Mouse (Mus musculus): Measurements from ENCODE around the gene Pknox1. TPM values are rescaled to one million over a fixed set of nuclear protein-coding genes. Genes with fewer than 3 reads are reported as not detected.

Pknox1 gene
- polyA plus RNA-seq, 1 experiment, result 52.9 TPM

GRCm38 (mm10) chr17:31566276-31566675, 1.7 kb downstream of the Pknox1 start:
- H3K9ac ChIP-seq (ENCODE audit: low read depth, poor library complexity, severe bottlenecking), result peak overlapping the region; percentile 98
- no peak overlapping the region for H3K27ac ChIP-seq (ENCODE audit: insufficient read depth, low read length)
- H3K27me3 ChIP-seq (ENCODE audit: control insufficient read depth, insufficient read depth, low read length, poor library complexity, severe bottlenecking), result no peaks in the 10 kb centered on the region
- TF ChIP-seq CTCF (IDR thresholded peaks at IDR 0.05; ENCODE audit: low read depth, low read length), result no peak
- no peak for TF ChIP-seq EP300 (IDR thresholded peaks at IDR 0.05; ENCODE audit: insufficient read depth, low read depth, low read length)
- no peak for TF ChIP-seq POLR2A (IDR thresholded peaks at IDR 0.05; ENCODE audit: insufficient read depth, low read length)
- H3K9me3 ChIP-seq (replicated peaks; ENCODE audit: control insufficient read depth, insufficient read depth, low read length, poor library complexity, severe bottlenecking), result no peaks in the 10 kb centered on the region
- H3K36me3 ChIP-seq (ENCODE audit: control insufficient read depth, insufficient read depth, low read length, poor library complexity, severe bottlenecking), result no peaks in the 10 kb centered on the region
- 0 out of 2 replicates have a peak overlapping the region, but pooled peaks have one; percentile 31 for H3K4me3 ChIP-seq (ENCODE audit: low read depth, low read length)
- H3K4me1 ChIP-seq (ENCODE audit: control insufficient read depth, insufficient read depth, low read length), result peaks cover 2% of the 10 kb centered on the region

GRCm38 (mm10) chr17:31569756-31570155, 5.2 kb downstream of the Pknox1 start:
- Histone ChIP-seq H3K27me3 (ENCODE audit: control insufficient read depth, insufficient read depth, low read length, poor library complexity, severe bottlenecking) (no peaks in the 10 kb centered on the region), H3K27ac (ENCODE audit: insufficient read depth, low read length) (no peak overlapping the region)
- TF ChIP-seq CTCF (IDR thresholded peaks at IDR 0.05; ENCODE audit: low read depth, low read length) (no peak), POLR2A (IDR thresholded peaks at IDR 0.05; ENCODE audit: insufficient read depth, low read length) (no peak), EP300 (IDR thresholded peaks at IDR 0.05; ENCODE audit: insufficient read depth, low read depth, low read length) (no peak)

GRCm38 (mm10) chr17:31570321-31570925, 5.9 kb downstream of the Pknox1 start:
- Histone ChIP-seq H3K27ac (ENCODE audit: insufficient read depth, low read length) (no peak overlapping the region), H3K4me3 (ENCODE audit: low read depth, low read length) (no peak overlapping the region), H3K9ac (ENCODE audit: low read depth, poor library complexity, severe bottlenecking) (no peak overlapping the region), H3K4me1 (ENCODE audit: control insufficient read depth, insufficient read depth, low read length) (peaks cover 2% of the 10 kb centered on the region), H3K27me3 (ENCODE audit: control insufficient read depth, insufficient read depth, low read length, poor library complexity, severe bottlenecking) (no peaks in the 10 kb centered on the region), H3K36me3 (ENCODE audit: control insufficient read depth, insufficient read depth, low read length, poor library complexity, severe bottlenecking) (no peaks in the 10 kb centered on the region), H3K9me3 (replicated peaks; ENCODE audit: control insufficient read depth, insufficient read depth, low read length, poor library complexity, severe bottlenecking) (no peaks in the 10 kb centered on the region)
- TF ChIP-seq CTCF (IDR thresholded peaks at IDR 0.05; ENCODE audit: low read depth, low read length) (no peak), EP300 (IDR thresholded peaks at IDR 0.05; ENCODE audit: insufficient read depth, low read depth, low read length) (no peak), POLR2A (IDR thresholded peaks at IDR 0.05; ENCODE audit: insufficient read depth, low read length) (no peak)

More at GRCm38 (mm10) chr17:31569756-31570155, 5.2 kb downstream of the Pknox1 start:
- H3K36me3 ChIP-seq (ENCODE audit: control insufficient read depth, insufficient read depth, low read length, poor library complexity, severe bottlenecking), result no peaks in the 10 kb centered on the region
- H3K9ac ChIP-seq (ENCODE audit: low read depth, poor library complexity, severe bottlenecking), result no peak overlapping the region
- H3K4me3 ChIP-seq (ENCODE audit: low read depth, low read length), result no peak overlapping the region
- no peaks in the 10 kb centered on the region for H3K9me3 ChIP-seq (replicated peaks; ENCODE audit: control insufficient read depth, insufficient read depth, low read length, poor library complexity, severe bottlenecking)
- H3K4me1 ChIP-seq (ENCODE audit: control insufficient read depth, insufficient read depth, low read length), result peaks cover 2% of the 10 kb centered on the region

- H3K36me3 ChIP-seq (ENCODE audit: control insufficient read depth, insufficient read depth, low read length, poor library complexity, severe bottlenecking), result no peaks in the 10 kb centered on the region
- TF ChIP-seq EP300 (IDR thresholded peaks at IDR 0.05; ENCODE audit: insufficient read depth, low read depth, low read length) (no peak), CTCF (IDR thresholded peaks at IDR 0.05; ENCODE audit: low read depth, low read length) (no peak), POLR2A (IDR thresholded peaks at IDR 0.05; ENCODE audit: insufficient read depth, low read length) (no peak)
- no peak overlapping the region for H3K9ac ChIP-seq (ENCODE audit: low read depth, poor library complexity, severe bottlenecking)
- no peak overlapping the region for H3K27ac ChIP-seq (ENCODE audit: insufficient read depth, low read length)
- H3K9me3 ChIP-seq (replicated peaks; ENCODE audit: control insufficient read depth, insufficient read depth, low read length, poor library complexity, severe bottlenecking), result no peaks in the 10 kb centered on the region
- no peak overlapping the region for H3K4me3 ChIP-seq (ENCODE audit: low read depth, low read length)
- peaks cover 2% of the 10 kb centered on the region for H3K4me1 ChIP-seq (ENCODE audit: control insufficient read depth, insufficient read depth, low read length)
- no peaks in the 10 kb centered on the region for H3K27me3 ChIP-seq (ENCODE audit: control insufficient read depth, insufficient read depth, low read length, poor library complexity, severe bottlenecking)
Observed at GRCm38 (mm10) chr17:31571689-31572088, 7.2 kb downstream of the Pknox1 start.

- Histone ChIP-seq H3K9ac (ENCODE audit: low read depth, poor library complexity, severe bottlenecking) (no peak overlapping the region), H3K27me3 (ENCODE audit: control insufficient read depth, insufficient read depth, low read length, poor library complexity, severe bottlenecking) (no peaks in the 10 kb centered on the region), H3K9me3 (replicated peaks; ENCODE audit: control insufficient read depth, insufficient read depth, low read length, poor library complexity, severe bottlenecking) (no peaks in the 10 kb centered on the region), H3K36me3 (ENCODE audit: control insufficient read depth, insufficient read depth, low read length, poor library complexity, severe bottlenecking) (no peaks in the 10 kb centered on the region), H3K4me3 (ENCODE audit: low read depth, low read length) (no peak overlapping the region), H3K27ac (ENCODE audit: insufficient read depth, low read length) (no peak overlapping the region), H3K4me1 (ENCODE audit: control insufficient read depth, insufficient read depth, low read length) (peaks cover 7% of the 10 kb centered on the region)
- TF ChIP-seq POLR2A (IDR thresholded peaks at IDR 0.05; ENCODE audit: insufficient read depth, low read length) (no peak), CTCF (IDR thresholded peaks at IDR 0.05; ENCODE audit: low read depth, low read length) (no peak), EP300 (IDR thresholded peaks at IDR 0.05; ENCODE audit: insufficient read depth, low read depth, low read length) (no peak)
Observed at GRCm38 (mm10) chr17:31574662-31575061, 10.1 kb downstream of the Pknox1 start.

GRCm38 (mm10) chr17:31576394-31577175, 12.1 kb downstream of the Pknox1 start:
- H3K4me1 ChIP-seq (ENCODE audit: control insufficient read depth, insufficient read depth, low read length), result peaks cover 11% of the 10 kb centered on the region
- H3K4me3 ChIP-seq (ENCODE audit: low read depth, low read length), result no peak overlapping the region
- no peaks in the 10 kb centered on the region for H3K27me3 ChIP-seq (ENCODE audit: control insufficient read depth, insufficient read depth, low read length, poor library complexity, severe bottlenecking)
- H3K36me3 ChIP-seq (ENCODE audit: control insufficient read depth, insufficient read depth, low read length, poor library complexity, severe bottlenecking), result no peaks in the 10 kb centered on the region
- TF ChIP-seq CTCF (IDR thresholded peaks at IDR 0.05; ENCODE audit: low read depth, low read length) (no peak), POLR2A (IDR thresholded peaks at IDR 0.05; ENCODE audit: insufficient read depth, low read length) (no peak), EP300 (IDR thresholded peaks at IDR 0.05; ENCODE audit: insufficient read depth, low read depth, low read length) (no peak)
- H3K9me3 ChIP-seq (replicated peaks; ENCODE audit: control insufficient read depth, insufficient read depth, low read length, poor library complexity, severe bottlenecking), result no peaks in the 10 kb centered on the region
- H3K9ac ChIP-seq (ENCODE audit: low read depth, poor library complexity, severe bottlenecking), result no peak overlapping the region
- peak overlapping the region; percentile 51; the same call in 1 of the 2 replicates for H3K27ac ChIP-seq (ENCODE audit: insufficient read depth, low read length)
